Mouse (Mus musculus): ENCODE measurements around the gene Mcfd2. TPM values are rescaled to one million over a fixed set of nuclear protein-coding genes. Genes with fewer than 3 reads are reported as not detected.

Mcfd2 gene
- polyA plus RNA-seq, 1 experiment from 2014 or later: 69.7 TPM

DNA sequence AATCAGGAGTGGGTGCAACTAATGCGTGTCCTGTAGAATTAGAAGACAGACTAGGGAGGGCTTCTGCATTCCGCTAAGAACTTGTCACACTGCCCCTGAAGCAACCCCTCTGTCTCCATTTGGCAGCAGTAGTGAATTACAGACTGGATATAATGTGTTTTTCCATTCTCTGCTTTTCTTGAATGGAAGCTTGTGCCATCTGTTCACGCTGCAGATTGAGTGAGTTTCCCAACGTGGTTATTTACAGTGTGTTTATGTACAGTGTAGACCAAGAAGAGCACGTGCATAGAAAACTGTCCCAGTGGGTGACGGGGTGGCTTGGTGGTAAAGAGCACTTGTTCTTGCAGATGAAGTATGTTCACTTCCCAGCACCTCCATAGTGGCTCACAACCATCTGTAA is 3.7 kb upstream of the Mcfd2 start:
- no peaks in the 10 kb centered on the region for H3K36me3 ChIP-seq (ENCODE audit: control insufficient read depth, insufficient read depth, low read length)
- H3K4me1 ChIP-seq (ENCODE audit: control insufficient read depth, insufficient read depth, low read length): peaks cover 3% of the 10 kb centered on the region; the same call in 1 of the 2 replicates
- ATAC-seq (replicated peaks; ENCODE audit: insufficient number of reproducible peaks, low FRiP score, low TSS enrichment): no peak
- H3K4me2 ChIP-seq: no peak overlapping the region
- H3K9me3 ChIP-seq (replicated peaks; ENCODE audit: control insufficient read depth, low read length): no peaks in the 10 kb centered on the region
- WGBS (ENCODE audit: insufficient replicate concordance): 73% methylated on average over 6 of the region's 6 CpGs
- no peak overlapping the region for H3K4me3 ChIP-seq (ENCODE audit: low read depth, low read length)
- H3K27me3 ChIP-seq (ENCODE audit: control insufficient read depth, insufficient read depth, low read length): peaks cover 7% of the 10 kb centered on the region; the same call in 1 of the 2 replicates
- no peak overlapping the region for H3K27ac ChIP-seq (ENCODE audit: low read depth, low read length)
- H3K9ac ChIP-seq (ENCODE audit: low read depth, low read length): no peak overlapping the region

DNA sequence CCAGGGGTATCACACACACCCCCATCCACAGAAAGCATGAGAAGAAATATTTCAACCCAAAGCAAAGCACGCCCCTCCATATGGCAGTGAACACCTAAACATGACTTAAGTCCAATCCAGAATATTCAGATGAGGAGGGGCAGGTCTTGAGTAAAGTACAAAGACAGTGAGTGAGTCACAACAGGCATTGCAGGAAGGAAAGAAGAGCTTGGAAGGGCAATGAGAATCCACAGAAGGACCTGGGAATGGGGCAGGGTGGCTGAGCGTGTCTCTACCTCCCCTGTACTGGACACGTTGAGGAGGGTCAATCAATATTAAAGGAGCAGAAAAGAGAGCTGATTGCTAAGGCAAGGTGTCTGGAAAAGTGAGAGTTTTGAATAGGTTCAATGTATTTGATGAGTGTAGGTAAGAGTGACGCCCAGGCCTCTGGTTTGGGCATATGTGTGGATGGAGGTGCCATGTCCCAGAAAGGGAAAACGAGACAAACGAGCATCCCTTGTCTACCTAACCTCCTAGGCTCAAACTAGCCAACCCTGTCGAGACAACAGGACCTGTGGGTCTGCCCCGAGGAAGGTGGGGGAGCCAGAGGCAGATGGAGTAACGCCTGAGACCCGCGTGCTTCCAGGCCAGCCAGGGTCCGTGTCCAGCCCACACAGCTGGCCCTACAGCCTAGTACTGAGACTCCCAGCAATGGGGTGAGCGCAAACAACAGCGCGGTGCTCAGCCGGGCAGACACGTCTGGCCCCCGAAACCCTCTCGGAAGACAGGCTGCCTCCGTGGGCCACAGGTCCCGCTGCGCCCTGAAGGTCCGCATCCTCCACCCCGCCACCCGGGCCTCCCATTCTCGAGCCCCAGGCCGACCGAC is 576 bp downstream of the Mcfd2 start:
- Histone ChIP-seq H3K27me3 (ENCODE audit: control insufficient read depth, insufficient read depth, low read length) (no peaks in the 10 kb centered on the region), H3K9ac (ENCODE audit: low read depth, low read length) (peak overlapping the region; percentile 95), H3K4me3 (ENCODE audit: low read depth, low read length) (peak overlapping the region; percentile 92), H3K4me1 (ENCODE audit: control insufficient read depth, insufficient read depth, low read length) (peaks cover 7% of the 10 kb centered on the region; the same call in 1 of the 2 replicates), H3K36me3 (ENCODE audit: control insufficient read depth, insufficient read depth, low read length) (peaks cover 13% of the 10 kb centered on the region), H3K27ac (ENCODE audit: low read depth, low read length) (peak overlapping the region; percentile 70), H3K4me2 (peak overlapping the region; percentile 89), H3K9me3 (replicated peaks; ENCODE audit: control insufficient read depth, low read length) (no peaks in the 10 kb centered on the region; the same call in 1 of the 2 replicates)
- ATAC-seq (replicated peaks; ENCODE audit: insufficient number of reproducible peaks, low FRiP score, low TSS enrichment): peak; percentile 52
- WGBS (ENCODE audit: insufficient replicate concordance): 7% methylated on average over 28 of the region's 28 CpGs

DNA sequence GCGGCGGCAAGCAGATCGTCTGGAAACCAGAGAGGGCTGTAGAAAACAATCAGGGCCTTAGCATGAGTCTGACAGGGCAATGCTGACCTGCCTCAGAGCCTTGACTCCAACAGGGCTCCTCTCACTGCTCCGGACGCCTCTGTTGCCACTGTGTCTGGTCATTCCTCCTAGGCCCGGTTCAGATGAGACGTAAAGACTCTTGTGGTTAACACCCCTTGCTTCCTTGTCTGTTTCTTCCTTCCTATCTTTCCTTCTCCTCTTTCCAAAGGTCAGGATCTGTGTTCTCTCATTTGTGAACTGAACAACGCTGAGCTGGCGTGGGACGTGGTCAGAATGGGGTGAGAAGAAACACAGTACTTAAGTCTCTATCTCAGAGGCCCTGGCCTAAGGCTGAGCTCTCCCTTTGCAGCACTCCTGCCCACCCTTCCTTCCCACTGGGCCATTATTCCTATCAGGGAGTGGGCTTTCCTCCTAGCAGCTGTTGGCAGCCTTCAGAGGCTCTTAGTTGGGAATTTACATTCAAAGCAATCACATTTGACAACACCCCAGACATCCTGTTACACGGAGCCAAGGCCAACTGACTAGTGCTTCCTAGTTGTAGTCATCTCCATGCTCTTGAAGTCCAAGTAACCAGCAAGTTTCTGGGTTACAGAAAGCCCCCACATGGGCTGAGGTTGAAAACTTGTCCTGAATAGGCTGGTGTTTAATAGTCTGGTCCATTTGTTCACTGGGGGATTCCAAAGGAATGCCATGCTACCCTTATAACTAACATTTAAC is 1.5 kb downstream of the Mcfd2 start:
- Histone ChIP-seq H3K9ac (ENCODE audit: low read depth, low read length) (no peak overlapping the region), H3K27me3 (ENCODE audit: control insufficient read depth, insufficient read depth, low read length) (no peaks in the 10 kb centered on the region), H3K27ac (ENCODE audit: low read depth, low read length) (no peak overlapping the region), H3K4me1 (ENCODE audit: control insufficient read depth, insufficient read depth, low read length) (peaks cover 7% of the 10 kb centered on the region; the same call in 1 of the 2 replicates), H3K4me2 (peak overlapping the region; percentile 89), H3K36me3 (ENCODE audit: control insufficient read depth, insufficient read depth, low read length) (peaks cover 21% of the 10 kb centered on the region), H3K9me3 (replicated peaks; ENCODE audit: control insufficient read depth, low read length) (no peaks in the 10 kb centered on the region; the same call in 1 of the 2 replicates), H3K4me3 (ENCODE audit: low read depth, low read length) (peak overlapping the region; percentile 92; the same call in 1 of the 2 replicates)
- WGBS (ENCODE audit: insufficient replicate concordance): 80% methylated on average over 11 of the region's 11 CpGs
- ATAC-seq (replicated peaks; ENCODE audit: insufficient number of reproducible peaks, low FRiP score, low TSS enrichment): no peak

DNA sequence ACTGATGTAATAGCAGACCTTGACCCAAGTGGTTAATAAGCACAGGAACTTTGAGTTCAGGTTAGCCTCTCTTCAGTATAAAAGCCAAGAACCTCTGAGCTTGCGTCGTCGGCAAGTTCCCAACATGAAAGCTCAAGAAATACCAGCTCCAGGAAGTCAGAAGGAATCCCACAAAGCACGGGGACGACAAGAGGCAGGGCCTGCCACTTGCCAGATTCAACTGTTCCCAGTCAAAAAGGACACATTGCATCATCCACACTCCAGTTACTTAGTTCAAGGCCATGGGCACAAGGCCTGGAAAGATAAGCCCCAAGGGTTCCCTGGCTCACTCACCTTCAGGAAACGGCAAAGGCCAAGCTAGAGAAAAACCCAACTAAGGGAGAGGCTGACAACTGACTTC is 2.3 kb downstream of the Mcfd2 start:
- no peaks in the 10 kb centered on the region; the same call in 1 of the 2 replicates for H3K9me3 ChIP-seq (replicated peaks; ENCODE audit: control insufficient read depth, low read length)
- H3K4me1 ChIP-seq (ENCODE audit: control insufficient read depth, insufficient read depth, low read length): peaks cover 7% of the 10 kb centered on the region; the same call in 1 of the 2 replicates
- peaks cover 21% of the 10 kb centered on the region for H3K36me3 ChIP-seq (ENCODE audit: control insufficient read depth, insufficient read depth, low read length)
- H3K4me3 ChIP-seq (ENCODE audit: low read depth, low read length): no peak overlapping the region
- no peak for ATAC-seq (replicated peaks; ENCODE audit: insufficient number of reproducible peaks, low FRiP score, low TSS enrichment)
- H3K27me3 ChIP-seq (ENCODE audit: control insufficient read depth, insufficient read depth, low read length): no peaks in the 10 kb centered on the region
- WGBS (ENCODE audit: insufficient replicate concordance): 87% methylated on average over 6 of the region's 6 CpGs
- H3K4me2 ChIP-seq: peak overlapping the region; percentile 15; the same call in 1 of the 2 replicates
- H3K27ac ChIP-seq (ENCODE audit: low read depth, low read length): no peak overlapping the region
- no peak overlapping the region for H3K9ac ChIP-seq (ENCODE audit: low read depth, low read length)

DNA sequence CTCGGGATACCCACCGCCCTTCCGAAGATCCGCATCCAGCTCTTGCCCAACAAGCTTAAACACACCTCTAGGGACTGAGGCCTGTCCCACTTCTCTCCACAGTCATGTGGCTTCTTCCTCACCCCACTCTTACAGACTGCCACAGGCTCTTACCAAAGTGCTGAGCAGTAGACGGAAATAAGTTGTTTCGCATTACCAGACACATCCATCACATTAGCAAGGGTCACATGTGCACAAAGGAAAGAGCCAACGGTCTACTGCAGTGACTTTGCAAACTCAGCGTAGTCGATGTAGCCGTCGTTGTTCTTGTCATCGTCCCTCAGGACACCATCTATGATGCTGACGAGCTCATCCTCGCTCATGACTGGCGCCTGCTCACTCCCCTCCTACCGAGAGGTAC is 10.1 kb downstream of the Mcfd2 start:
- Histone ChIP-seq H3K9ac (ENCODE audit: low read depth, low read length) (no peak overlapping the region), H3K4me3 (ENCODE audit: low read depth, low read length) (no peak overlapping the region), H3K9me3 (replicated peaks; ENCODE audit: control insufficient read depth, low read length) (no peaks in the 10 kb centered on the region), H3K27ac (ENCODE audit: low read depth, low read length) (no peak overlapping the region), H3K27me3 (ENCODE audit: control insufficient read depth, insufficient read depth, low read length) (no peaks in the 10 kb centered on the region), H3K4me2 (no peak overlapping the region), H3K4me1 (ENCODE audit: control insufficient read depth, insufficient read depth, low read length) (no peaks in the 10 kb centered on the region), H3K36me3 (ENCODE audit: control insufficient read depth, insufficient read depth, low read length) (peaks cover 37% of the 10 kb centered on the region)
- no peak for ATAC-seq (replicated peaks; ENCODE audit: insufficient number of reproducible peaks, low FRiP score, low TSS enrichment)
- WGBS (ENCODE audit: insufficient replicate concordance): 87% methylated on average over 16 of the region's 16 CpGs

DNA sequence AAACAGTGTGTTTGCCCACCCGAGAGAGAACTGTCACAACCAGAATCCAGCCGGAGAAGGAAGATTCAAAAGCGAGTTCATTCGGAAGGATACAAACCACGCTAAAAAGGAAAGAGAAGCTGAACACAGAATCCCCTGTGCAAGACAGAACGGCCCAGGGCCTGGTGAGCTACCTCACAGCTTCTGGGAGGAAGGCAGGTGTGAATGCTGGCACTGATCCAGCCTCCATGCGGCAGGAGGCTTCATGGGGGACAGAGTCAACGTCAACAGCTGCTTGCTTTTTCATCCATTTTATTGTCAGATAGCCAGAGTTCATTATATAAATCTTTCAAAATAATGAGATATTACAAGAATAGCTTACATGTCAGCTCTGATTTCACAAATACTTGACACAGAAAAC is 11.4 kb downstream of the Mcfd2 start:
- no peak overlapping the region for H3K9ac ChIP-seq (ENCODE audit: low read depth, low read length)
- H3K4me2 ChIP-seq: no peak overlapping the region
- no peaks in the 10 kb centered on the region for H3K9me3 ChIP-seq (replicated peaks; ENCODE audit: control insufficient read depth, low read length)
- H3K4me3 ChIP-seq (ENCODE audit: low read depth, low read length): no peak overlapping the region
- H3K4me1 ChIP-seq (ENCODE audit: control insufficient read depth, insufficient read depth, low read length): no peaks in the 10 kb centered on the region
- no peaks in the 10 kb centered on the region for H3K27me3 ChIP-seq (ENCODE audit: control insufficient read depth, insufficient read depth, low read length)
- no peak for ATAC-seq (replicated peaks; ENCODE audit: insufficient number of reproducible peaks, low FRiP score, low TSS enrichment)
- 83% methylated on average over 8 of the region's 8 CpGs for WGBS (ENCODE audit: insufficient replicate concordance)
- H3K27ac ChIP-seq (ENCODE audit: low read depth, low read length): no peak overlapping the region
- peaks cover 27% of the 10 kb centered on the region for H3K36me3 ChIP-seq (ENCODE audit: control insufficient read depth, insufficient read depth, low read length)

DNA sequence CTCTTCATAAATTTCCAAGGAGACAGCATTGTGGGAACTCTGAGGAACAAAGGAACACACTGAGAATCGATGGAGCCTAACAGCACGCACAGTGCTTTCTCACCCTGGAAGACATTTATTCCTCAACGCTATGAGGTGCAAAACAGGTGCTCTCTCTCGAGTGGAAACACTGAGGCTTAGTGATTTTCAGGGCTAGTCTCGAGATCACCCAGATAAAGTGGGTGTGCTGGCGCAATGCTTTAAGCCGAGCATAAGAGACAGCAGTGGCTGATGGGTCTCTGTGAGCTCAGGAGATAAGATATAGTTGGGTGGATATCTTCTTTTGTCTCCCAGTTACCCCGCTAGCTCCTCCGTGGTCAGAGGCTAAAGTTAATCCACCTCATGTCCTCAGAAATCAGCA is 19.6 kb downstream of the Mcfd2 start:
- ATAC-seq (replicated peaks; ENCODE audit: insufficient number of reproducible peaks, low FRiP score, low TSS enrichment): no peak
- 48% methylated on average over 9 of the region's 9 CpGs for WGBS (ENCODE audit: insufficient replicate concordance)
- H3K36me3 ChIP-seq (ENCODE audit: control insufficient read depth, insufficient read depth, low read length): no peaks in the 10 kb centered on the region
- no peak overlapping the region for H3K27ac ChIP-seq (ENCODE audit: low read depth, low read length)
- H3K9ac ChIP-seq (ENCODE audit: low read depth, low read length): no peak overlapping the region
- H3K4me3 ChIP-seq (ENCODE audit: low read depth, low read length): no peak overlapping the region
- H3K9me3 ChIP-seq (replicated peaks; ENCODE audit: control insufficient read depth, low read length): no peaks in the 10 kb centered on the region
- H3K4me1 ChIP-seq (ENCODE audit: control insufficient read depth, insufficient read depth, low read length): peaks cover 5% of the 10 kb centered on the region
- H3K4me2 ChIP-seq: no peak overlapping the region
- H3K27me3 ChIP-seq (ENCODE audit: control insufficient read depth, insufficient read depth, low read length): no peaks in the 10 kb centered on the region

DNA sequence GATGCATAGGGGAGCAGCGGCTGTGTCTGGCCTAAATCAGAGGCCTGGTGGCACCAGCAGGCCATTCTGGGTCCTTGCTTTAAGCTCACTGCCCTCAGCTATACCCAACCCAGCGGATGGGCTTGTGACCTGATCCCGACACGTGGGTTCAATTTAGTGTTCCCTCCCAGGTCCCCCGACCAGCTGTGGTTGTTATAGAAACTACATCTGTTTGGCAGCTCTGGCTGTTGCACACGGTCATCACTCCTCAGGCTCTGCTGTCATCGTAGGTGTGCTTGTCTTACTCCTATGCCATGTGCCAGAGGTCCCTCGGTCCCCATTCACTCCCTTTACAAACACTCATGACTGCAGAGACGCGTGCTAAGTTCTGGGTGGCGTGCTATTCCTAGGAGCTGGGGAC is 27.9 kb downstream of the Mcfd2 start:
- Histone ChIP-seq H3K4me1 (ENCODE audit: control insufficient read depth, insufficient read depth, low read length) (peaks cover 10% of the 10 kb centered on the region; the same call in 1 of the 2 replicates), H3K27me3 (ENCODE audit: control insufficient read depth, insufficient read depth, low read length) (no peaks in the 10 kb centered on the region), H3K4me2 (no peak overlapping the region), H3K9ac (ENCODE audit: low read depth, low read length) (no peak overlapping the region), H3K36me3 (ENCODE audit: control insufficient read depth, insufficient read depth, low read length) (no peaks in the 10 kb centered on the region), H3K4me3 (ENCODE audit: low read depth, low read length) (no peak overlapping the region), H3K9me3 (replicated peaks; ENCODE audit: control insufficient read depth, low read length) (no peaks in the 10 kb centered on the region), H3K27ac (ENCODE audit: low read depth, low read length) (no peak overlapping the region)
- ATAC-seq (replicated peaks; ENCODE audit: insufficient number of reproducible peaks, low FRiP score, low TSS enrichment): no peak
- 77% methylated on average over 11 of the region's 11 CpGs for WGBS (ENCODE audit: insufficient replicate concordance)
